In the genomic region with DNA sequence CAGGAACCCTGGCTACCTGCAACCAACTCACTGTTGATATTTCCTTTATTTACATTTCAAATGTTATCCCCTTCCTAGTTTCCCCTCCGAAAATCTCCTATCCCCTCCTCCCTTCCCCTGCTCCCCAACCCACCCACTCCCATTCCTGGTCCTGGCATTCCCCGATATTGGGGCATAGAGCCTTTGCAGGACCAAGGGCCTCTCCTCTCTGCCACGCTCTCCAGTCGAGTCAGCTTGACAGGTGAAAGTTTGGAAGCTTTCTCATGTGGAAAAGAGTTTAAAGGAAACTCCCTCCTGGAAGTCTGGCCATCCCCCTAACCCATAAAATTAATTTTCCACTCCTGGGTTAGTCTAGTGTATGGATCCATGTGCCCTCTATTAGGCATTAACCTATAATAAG, we compare ENCODE assay signal across 3 mouse cellular contexts.
DNase-seq lines count a peak whose midpoint lies in the region; ATAC-seq lines count a peak whose summit lies in the region.
"Not testable (repeated sequence)": the region's sequence is repeated elsewhere in the genome, so short reads cannot be mapped to it uniquely, and the experiment has no call there.

No protein-coding gene starts in this region.

- H3K4me1 ChIP-seq in kidney, embryonic 15.5 days; kidney, embryonic 16.5 days (ENCODE audit: insufficient read depth, low read length): not testable (repeated sequence)

- WGBS in kidney, embryonic 15.5 days: 28% methylated on average over 4 of the region's 4 CpGs
- WGBS in kidney, embryonic 16.5 days: 56% methylated on average over 3 of the region's 4 CpGs

- H3K36me3 ChIP-seq in kidney, embryonic 15.5 days; kidney, embryonic 16.5 days (ENCODE audit: insufficient read depth, low read length): not testable (repeated sequence)

- peak; percentile 5 to 10 for DNase-seq in kidney, postnatal 4 days

- peak; percentile 88 for ATAC-seq in kidney, embryonic 15.5 days (replicated peaks; ENCODE audit: low FRiP score)
- peak; percentile 89 for ATAC-seq in kidney, embryonic 16.5 days (ENCODE audit: low FRiP score, low TSS enrichment)

- H3K27me3 ChIP-seq in kidney, embryonic 15.5 days; kidney, embryonic 16.5 days (ENCODE audit: insufficient read depth, low read length): not testable (repeated sequence)

- H3K9ac ChIP-seq in kidney, embryonic 15.5 days; kidney, embryonic 16.5 days (replicated peaks; ENCODE audit: low read length): not testable (repeated sequence)

- H3K27ac ChIP-seq in kidney, embryonic 15.5 days; kidney, embryonic 16.5 days (ENCODE audit: low read length): not testable (repeated sequence)

- not testable (repeated sequence) for H3K9me3 ChIP-seq in kidney, embryonic 15.5 days (replicated peaks); kidney, embryonic 16.5 days (ENCODE audit: low read length)

- not testable (repeated sequence) for H3K4me2 ChIP-seq in kidney, embryonic 15.5 days; kidney, embryonic 16.5 days (replicated peaks; ENCODE audit: low read depth, low read length)

- H3K4me3 ChIP-seq in kidney, embryonic 15.5 days (replicated peaks); kidney, embryonic 16.5 days (ENCODE audit: low read length): not testable (repeated sequence)
